Mouse (Mus musculus): ENCODE results near the gene Scaf4.

The Scaf4 gene

GRCm38 (mm10) chr16:90283905-90284891 is at the start of gene Scaf4:
Scaf4 (minus strand) TSS chr16:90284503.
- peak; percentile 96 for DNase-seq

DNA sequence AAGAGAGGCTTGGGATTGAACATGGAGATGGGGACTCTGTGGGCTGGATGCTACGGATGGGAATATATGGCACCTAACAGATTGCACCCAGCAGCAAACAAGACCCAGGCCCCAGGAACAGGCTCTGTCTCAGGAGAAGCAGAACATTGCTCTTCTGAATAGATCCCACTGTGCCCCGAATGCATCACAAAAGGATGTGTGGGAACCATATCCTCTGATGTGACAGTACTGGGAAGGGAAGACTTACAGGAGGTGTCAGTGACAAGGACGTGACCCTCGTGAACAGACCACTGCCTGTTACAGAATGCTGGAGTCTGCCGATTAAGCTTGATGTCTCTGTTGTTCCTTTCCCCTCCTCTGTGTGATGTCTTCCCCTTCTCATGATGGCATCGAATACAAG is 48.2 kb upstream of the Scaf4 start:
- no peak for DNase-seq

GRCm38 (mm10) chr16:90330979-90331378 is 46.7 kb upstream of the Scaf4 start:
- DNase-seq, result no peak

DNA sequence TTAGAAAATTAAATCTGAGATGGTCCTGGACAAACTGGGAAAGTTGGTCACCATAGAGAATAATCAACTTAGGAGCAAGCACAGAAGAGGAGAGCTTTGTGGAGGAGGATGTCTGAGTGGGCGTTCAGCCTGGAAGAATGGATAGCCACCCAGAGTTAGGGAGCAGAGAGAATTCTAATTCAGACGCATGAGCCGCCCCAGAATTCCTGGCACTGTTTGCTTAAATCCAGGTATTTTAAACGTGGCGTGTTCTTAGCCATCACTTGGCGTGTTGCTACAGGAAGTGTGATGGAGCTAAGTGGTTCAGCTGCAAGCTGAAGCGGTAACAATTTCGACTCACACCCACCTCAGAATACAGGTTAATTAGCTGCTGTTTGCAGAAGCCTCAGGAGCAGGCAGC is 45.2 kb upstream of the Scaf4 start:
- no peak for DNase-seq

DNA sequence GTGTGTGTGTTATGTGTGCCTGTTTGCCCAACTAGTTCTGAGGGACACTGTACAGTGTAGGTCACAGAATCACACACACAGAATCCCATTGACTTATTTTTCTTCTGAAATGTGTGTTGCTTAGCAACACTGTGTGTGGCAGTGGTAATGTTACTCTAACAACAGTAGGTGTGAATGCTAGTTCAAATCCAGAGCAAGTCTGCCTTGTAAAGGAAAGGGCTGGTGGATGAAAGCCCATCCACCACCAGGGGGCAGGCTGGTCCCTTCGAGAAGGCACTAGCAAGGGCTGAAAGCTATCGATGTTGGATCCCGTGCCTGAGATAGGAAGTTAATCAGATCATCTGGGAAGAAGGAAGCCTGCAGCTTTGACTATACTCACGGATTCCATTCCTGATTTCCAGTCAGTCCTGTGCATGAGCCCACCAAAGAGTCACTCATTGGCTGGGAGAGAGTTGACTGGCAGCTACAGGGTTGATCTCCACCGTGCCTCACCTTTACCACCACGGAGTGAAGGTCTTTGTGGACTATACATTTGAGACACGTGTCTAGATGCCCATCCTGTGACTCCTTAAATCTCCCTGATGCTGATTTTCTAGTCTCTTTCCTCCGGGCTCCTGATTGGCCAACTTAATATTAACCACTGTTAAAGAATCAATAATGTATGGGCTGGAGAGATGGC is 38.7 kb upstream of the Scaf4 start:
- DNase-seq, result peak; percentile 96

DNA sequence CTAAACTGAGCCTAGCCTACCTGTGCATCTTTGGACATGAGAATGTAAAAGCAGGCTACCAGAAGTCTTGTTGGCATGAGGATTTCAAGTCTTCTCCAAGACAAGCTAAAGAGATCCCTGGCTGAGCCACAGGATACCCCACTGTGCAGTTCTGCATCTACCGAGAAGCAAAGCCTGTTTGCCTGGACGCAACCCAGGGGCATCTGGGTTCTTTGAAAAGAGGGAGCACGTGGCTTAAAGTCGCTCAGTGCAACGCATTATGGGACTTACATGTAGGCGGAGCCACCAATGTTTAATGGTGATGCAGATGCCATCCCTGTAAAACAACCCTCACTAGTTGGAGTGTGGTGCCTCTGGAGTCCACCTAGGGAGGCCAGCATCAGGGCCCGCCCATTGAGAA is 35.0 kb upstream of the Scaf4 start:
- DNase-seq, result no peak

DNA sequence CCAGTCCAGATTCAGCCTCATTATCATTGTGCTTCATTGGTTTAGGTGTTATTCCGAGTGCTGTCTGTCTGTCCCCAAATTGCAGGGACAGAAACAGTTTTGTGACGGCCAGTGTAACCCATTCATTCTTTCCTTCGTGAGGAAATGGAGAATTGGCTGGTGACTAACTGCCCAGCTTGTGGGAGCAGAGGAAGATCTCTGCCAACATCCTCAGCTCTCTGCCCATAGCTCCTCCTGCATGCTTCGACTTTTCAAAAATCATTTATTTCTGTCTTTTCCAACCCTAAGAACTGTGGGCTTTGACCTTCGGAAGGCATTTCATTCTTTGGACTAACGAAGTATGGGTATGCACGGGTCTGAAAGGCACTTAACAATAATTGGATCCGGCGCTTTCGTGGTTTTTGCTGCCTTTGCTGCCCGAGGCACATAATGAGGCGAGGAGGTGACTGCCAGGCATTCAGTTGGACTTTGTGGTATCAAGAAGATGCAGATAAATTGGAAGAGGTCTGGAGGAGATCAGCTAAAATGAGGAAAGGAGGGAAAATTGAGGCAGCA is 34.1 kb upstream of the Scaf4 start:
- no peak for DNase-seq

DNA sequence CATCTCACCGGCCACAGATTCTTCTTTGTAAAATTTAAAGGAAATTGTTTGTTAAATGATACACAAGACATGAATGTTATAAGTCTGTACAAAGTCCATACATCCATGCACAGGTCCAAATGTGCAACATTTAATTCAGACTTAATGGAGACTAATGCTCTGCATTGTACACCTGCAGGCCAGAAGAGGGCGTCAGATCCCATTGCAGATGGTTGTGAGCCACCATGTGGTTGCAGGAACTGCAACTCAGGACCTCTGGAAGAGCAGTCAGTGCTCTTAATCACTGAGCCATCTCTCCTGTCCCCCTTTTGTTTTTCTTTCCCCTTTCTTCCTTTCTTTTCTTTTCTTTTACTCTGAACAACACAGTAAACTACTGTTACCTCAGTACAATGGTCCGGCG is 33.5 kb upstream of the Scaf4 start:
- no peak for DNase-seq

- no peak for DNase-seq
These were observed 31.6 kb upstream of the Scaf4 start for GRCm38 (mm10) chr16:90315881-90316280.

DNA sequence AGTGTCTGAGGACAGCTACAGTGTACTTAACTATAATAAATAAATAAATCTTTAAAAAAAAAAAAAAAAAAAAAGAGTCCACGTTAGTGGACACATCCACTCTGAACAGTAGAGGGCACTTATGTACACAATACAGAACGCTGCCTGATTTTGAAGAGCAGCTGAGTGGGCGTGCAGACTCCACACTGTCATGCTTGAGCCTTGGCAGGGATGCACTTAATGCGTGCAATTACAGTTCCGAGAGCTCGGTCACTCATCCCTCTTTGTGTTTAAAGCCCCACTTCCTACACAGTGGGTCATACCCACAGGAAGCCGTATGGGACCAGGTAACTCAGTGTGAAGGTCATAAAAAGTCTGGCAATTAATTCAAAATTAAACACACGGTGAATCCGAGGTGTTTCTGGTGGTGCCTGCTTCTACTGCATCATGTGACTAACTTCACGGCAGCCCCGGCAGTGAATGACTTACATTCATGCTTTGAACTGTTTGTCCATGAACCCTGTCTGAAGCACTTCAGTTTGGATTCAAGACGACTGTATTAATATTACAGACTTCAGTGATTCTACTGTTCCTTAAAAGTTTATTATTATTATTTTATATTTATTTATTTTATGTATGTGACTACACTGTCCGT is 28.3 kb upstream of the Scaf4 start:
- peak; percentile 18 for DNase-seq

- DNase-seq, result no peak
These were observed 26.3 kb upstream of the Scaf4 start for GRCm38 (mm10) chr16:90310488-90311135.

GRCm38 (mm10) chr16:90309784-90310183 is 25.5 kb upstream of the Scaf4 start:
- no peak for DNase-seq

GRCm38 (mm10) chr16:90303988-90304299 is 19.6 kb upstream of the Scaf4 start:
- DNase-seq, result no peak

DNA sequence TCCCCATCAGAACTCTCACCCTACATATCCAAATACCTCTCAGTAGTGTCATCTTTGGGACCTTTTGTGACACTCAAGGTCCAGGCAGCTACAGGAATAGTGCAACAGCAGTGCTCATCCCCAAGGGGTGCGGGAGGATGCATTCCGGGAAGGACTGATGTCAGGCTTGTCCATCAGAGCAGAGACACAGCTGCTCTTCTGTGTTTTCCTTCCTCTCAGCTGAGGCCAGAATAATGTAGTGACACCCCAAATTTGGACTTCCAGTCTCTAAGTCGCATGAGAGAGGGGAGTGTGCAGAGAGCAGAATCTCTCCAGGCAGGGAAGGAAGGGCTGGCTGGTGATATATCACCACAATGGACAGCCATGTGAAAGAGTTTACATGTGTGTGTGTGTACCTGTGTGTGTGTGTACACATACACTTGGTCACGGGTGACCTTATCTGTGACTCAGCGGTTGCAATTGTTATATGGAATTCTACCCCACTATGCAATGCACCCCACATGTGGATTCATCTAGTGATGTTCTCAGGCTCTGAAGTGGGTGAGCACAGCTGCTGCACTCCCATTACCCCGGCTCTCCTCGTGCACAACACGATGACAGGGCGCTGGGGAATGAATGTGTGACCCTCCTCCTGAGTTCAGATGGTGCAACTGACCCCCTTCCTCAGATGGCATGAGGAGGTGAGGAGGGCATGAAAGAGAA is 19.1 kb upstream of the Scaf4 start:
- DNase-seq, result no peak

GRCm38 (mm10) chr16:90301706-90302105 is 17.4 kb upstream of the Scaf4 start:
- DNase-seq, result no peak

- DNase-seq, result no peak
These were observed 16.6 kb upstream of the Scaf4 start for GRCm38 (mm10) chr16:90300896-90301295.

GRCm38 (mm10) chr16:90299591-90299990 is 15.3 kb upstream of the Scaf4 start:
- no peak for DNase-seq

- no peak for DNase-seq
These were observed 14.4 kb upstream of the Scaf4 start for GRCm38 (mm10) chr16:90298426-90299300.

GRCm38 (mm10) chr16:90297479-90298425 is 13.4 kb upstream of the Scaf4 start:
- DNase-seq, result no peak

GRCm38 (mm10) chr16:90291675-90292074 is 7.4 kb upstream of the Scaf4 start:
- DNase-seq, result no peak
